Mouse (Mus musculus): Measurements from ENCODE around the gene Krtap13-1.
A peak's percentile ranks its signal among the peaks of the same experiment; 100 is the strongest.
"Not testable (repeated sequence)": the region's sequence is repeated elsewhere in the genome, so short reads cannot be mapped to it uniquely, and the experiment has no call there.

Krtap13-1 gene

DNA sequence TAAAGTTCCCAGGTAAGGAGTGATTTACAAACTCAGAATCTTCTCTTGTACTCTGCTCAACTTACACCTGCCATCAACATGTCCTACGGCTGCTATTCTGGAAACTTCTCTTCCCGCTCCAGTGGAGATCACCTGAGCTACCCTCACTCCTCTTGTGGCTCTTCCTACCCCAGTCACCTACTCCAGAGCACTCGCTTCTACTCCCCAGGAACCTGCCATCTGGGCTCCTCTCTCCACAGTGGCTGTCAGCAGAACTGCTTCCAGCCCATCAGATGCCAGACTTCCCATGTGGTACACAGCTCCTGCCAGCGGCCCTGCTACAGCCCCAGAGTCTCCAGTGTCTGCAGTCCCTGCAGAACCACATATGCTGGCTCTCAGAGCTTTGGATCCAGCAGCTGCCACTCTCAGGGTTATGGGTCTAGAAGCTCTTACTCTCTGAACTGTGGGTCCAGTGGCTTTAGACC, at the start of gene Krtap13-1:
Gene Krtap13-1, plus strand, starts transcription at position 51 of the 464 bp plus-strand sequence.
- peak; percentile 6 for DNase-seq

DNA sequence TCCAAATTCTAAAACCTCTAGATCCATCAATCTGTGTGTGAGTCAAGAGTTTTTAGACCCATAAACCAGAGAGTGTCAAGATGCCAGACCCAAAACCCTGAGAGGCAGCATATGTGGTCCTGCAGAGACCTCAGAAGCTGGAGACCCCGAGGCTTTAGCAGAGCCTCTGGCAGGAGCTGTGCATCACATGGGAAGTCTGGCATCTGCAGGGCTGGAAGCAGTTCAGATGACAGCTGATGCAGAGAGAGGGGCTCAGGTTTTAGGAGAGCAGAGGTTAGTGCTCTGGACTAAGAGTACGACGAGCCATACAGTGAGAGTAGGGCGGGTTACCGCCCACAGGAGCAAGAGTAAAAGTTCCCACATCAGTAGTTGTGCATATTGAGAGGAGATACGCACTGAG, 49.6 kb upstream of the Krtap13-1 start:
- no peak for DNase-seq

DNA sequence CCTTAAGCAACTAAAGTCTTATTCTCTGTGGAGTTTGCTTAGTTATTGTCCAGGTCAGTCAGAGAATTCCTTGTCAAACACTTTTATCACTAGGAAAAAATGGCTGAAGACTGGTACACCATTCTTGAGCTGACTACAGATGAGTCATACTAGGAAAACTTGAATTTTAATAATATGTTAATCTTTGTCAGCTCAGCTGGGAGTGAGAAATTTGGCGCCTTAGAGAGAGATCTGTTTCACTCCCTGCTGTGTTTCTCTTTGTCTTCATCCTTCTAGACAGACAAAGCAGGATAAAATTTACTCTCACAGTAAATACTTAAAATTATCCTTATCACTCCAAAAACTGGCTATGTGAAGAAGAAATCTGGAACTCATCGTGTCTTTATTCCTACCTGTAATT, 47.4 kb upstream of the Krtap13-1 start:
- no peak for DNase-seq

GRCm38 (mm10) chr16:88696256-88696655, 32.4 kb upstream of the Krtap13-1 start:
- no peak for DNase-seq

DNA sequence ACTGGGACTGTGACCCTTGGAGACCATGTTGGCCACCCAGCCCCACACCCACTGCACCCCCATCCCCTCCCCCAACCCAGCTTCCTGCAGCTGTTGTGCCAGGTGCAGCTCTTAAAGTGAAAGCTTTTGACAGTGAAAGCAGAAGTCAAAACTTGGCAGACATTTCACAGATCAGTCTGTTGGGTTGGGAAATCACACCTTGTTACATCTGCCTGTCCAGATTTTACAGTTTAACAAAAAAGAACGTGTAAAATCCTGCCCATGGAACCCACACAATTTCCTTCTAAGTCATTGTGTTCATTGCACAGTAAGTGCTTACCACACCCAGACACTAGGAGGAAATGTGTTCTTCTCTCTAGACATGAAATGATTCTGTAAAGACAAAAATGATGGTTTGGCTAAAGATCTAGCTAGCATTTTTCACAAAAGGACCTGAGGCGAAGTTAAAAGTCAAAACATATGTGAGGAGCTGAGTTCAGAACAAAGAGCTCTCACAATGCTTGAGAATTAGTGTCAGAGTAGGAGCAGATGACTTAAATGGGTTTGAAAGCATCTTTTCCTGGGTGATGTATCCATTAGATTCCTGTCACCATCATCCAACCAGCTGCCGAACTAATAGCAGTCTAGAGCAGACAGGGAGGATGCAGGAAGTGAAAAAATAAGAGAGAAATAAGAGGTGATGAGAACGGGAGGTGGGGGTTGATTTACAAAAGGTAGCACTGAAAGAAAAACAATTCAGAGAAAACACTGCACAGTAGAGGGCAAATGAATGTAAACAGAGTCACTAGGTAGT, 27.4 kb upstream of the Krtap13-1 start:
- DNase-seq: no peak

DNA sequence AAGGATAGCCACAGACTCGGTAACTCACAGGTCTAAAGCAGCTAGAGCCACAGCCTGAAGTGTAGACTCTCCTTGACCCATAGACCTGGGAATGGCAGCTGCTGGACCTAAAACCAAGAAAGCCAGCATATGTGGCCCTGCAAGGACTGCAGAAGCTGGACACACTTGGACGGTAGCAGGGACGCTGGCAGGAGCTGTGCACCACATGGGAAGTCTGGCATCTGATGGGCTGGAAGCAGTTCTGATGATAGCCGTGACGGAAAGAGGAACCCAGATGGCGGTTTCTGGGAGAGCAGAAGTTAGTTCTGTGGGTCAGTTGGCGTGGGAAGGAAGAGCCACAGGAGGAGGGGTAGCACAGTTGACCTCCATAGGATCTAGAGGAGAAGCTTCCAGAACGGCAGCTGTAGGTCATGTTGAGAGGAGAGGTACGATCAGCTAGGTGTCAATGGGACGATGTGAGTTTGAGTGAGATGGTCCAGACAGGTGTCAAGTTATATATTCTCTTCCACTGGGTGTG, 21.1 kb upstream of the Krtap13-1 start, which contains the start of gene 2310061N02Rik:
Gene 2310061N02Rik, minus strand, starts transcription at position 467 of the 517 bp plus-strand sequence.
- no peak for DNase-seq

DNA sequence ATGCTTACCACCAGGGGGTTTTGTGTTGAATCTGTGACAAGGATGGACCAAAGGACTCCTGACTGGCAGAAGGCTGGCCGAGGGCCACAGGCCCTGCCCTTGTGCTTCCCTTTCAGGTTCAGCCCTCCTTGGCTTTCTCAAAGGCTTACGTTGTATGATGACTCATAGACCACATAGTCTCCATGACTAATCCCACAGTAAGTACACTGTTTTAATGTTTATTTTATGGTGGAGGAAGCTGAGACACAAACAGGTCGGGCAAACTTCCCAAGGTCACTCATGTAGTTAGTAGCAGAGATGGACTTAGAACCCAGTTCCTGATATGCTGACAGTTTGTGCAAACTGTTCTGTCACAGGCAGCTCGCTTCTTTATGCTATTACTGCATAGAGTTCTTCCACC, 17.9 kb upstream of the Krtap13-1 start:
- DNase-seq: no peak

DNA sequence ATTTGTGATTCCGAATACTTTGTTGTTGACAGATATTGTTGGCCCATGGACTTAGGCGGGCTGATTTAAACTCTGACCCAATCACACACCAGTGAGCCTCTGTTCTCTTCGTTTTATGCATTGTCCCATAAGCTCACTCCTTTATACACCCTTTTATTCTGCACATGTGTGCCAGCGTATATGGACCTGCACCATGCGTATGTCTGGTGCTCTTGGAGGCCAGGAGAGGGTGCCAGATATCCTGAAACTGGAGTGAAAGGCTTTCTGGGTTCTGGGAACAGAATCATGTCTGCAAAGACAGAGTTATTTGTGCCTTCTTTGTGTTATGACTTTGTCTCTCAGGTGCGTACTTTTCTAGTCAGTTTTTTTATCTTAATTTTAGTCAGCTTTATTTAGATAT, 17.4 kb upstream of the Krtap13-1 start:
- no peak for DNase-seq

DNA sequence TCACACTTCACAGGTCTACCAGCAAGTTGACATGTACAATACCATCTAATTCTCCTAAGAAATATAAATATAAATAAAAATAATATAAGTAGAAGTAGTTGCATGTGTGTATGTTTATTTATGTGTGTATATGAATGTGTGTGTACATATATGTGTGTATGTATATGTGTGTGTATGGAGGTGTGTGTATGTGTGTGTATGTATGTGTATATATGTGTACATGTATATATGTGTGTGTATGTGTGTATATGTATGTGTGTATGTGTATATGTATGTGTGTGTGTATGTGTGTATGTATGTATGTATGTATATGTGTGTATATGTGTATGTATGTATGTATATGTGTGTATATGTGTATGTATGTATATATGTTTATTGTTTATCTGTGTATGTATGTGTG, 12.1 kb upstream of the Krtap13-1 start:
- DNase-seq: no peak

GRCm38 (mm10) chr16:88720031-88720430, 8.6 kb upstream of the Krtap13-1 start:
- DNase-seq: no peak

DNA sequence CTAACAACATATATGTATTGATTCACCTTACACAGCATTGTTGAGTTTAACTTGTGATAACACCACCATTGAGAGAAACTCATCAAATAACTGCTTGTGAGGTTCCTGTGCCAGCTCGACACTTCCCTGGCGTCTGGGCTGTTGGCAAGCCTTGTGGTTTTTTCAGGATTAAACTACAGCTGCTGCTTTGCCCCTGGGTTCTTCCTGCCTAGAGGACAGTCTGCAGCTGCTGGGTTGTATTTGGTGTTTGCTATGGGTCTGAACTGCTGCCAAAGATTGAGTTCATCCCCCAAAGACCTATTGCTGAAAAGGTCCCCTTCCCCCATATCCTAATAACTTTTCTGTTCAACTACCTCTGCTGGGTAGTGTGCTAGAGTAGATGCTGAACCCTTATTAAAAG, 6.7 kb downstream of the Krtap13-1 start:
- no peak for DNase-seq

DNA sequence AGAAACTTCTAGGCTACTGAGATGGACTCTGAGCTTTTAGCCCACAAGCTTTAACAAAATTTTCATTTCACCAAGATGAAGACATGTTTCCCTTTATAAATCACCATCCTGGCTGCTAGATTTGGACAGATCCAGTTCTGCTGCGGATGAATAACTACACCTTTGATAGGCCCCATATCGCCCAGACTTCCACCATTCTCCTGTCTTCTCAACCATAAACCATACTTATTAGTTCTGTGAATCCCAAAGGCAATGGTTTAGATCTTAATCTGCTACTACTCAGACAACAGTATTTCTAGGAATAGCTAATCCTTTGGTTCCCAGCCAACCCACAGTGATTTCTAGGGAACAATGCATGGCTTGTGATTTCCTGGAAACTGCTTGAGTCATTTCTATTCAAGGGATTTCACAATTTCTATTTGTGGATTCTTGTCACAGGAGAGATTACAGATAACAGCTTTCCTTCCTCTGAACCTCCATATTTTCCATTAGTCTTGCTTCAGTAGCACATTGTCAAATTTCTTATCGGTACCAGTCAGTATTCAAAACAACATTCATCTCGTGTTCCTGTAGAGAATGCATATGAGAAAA, 16.2 kb downstream of the Krtap13-1 start:
- no peak for DNase-seq

DNA sequence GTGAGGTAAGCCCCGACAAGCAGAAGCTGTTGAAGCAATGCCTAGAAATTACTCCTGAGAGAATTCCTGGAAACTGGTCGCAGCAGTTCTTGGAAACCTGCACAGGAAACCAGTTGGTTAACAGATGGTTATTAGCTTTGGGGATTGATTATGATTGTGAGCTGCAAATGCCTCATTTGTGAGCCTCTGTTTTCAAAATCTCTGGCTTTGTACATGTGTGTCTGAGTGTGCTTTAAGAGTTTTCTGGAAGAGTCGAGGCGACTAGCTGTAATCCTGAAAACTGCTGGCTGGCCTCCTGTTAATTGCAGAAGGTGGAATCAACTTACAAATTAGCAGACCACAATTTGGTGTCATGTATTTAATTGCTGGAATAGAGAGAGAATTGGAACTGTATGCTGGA, 19.3 kb downstream of the Krtap13-1 start:
- DNase-seq: no peak

DNA sequence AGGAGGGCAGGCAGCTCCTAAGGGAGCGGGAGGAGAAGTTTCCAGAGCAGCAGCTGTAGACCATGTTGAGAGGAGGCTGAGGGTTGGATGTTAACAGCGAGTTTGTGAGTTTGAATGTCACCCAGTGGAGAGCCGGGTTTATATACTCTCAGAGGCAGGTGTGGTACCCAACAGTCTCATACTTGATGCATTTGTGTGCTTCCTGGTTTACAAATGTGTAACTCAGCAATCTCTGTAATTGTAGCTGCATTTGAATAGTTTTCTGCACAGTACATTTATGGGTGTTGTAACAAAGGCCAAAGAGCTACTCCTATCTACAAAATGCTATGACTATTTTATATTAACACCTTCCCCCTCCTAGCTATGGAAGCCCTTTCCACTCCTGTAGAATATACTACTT, 22.9 kb downstream of the Krtap13-1 start, which contains the start of gene Krtap13:
Gene Krtap13, minus strand, starts transcription at position 101 of the 400 bp plus-strand sequence.
- not testable (repeated sequence) for DNase-seq

DNA sequence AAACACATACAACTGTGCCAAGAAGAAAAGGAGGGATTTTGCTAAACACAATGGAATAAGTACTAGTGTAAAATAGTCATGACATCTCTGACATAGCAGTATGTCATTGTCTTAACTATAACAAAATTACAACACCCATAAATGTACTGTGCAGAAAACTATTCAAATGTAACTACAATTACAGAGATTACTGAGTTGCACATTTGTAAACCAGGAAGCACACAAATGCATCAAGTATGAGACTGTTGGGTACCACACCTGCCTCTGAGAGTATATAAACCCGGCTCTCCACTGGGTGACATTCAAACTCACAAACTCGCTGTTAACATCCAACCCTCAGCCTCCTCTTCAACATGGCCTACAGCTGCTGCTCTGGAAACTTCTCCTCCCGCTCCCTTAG, 29.9 kb downstream of the Krtap13-1 start, which contains the start of gene 2310034C09Rik:
Gene 2310034C09Rik, plus strand, starts transcription at position 301 of the 400 bp plus-strand sequence.
- not testable (repeated sequence) for DNase-seq

- DNase-seq: no peak
Observed at GRCm38 (mm10) chr16:88774106-88774505, 45.4 kb downstream of the Krtap13-1 start, which contains the start of gene 2310057N15Rik. 2310057N15Rik (minus strand) TSS chr16:88774206.

GRCm38 (mm10) chr16:88777596-88777995, 48.9 kb downstream of the Krtap13-1 start, which contains the start of gene Gm5965:
Gm5965 (plus strand) TSS chr16:88777896.
- DNase-seq: no peak

Data from layer of hippocampus, adult 9-11 months (tissue).